Comparison of ENCODE assay signal across 28 mouse cellular contexts in the genomic region with DNA sequence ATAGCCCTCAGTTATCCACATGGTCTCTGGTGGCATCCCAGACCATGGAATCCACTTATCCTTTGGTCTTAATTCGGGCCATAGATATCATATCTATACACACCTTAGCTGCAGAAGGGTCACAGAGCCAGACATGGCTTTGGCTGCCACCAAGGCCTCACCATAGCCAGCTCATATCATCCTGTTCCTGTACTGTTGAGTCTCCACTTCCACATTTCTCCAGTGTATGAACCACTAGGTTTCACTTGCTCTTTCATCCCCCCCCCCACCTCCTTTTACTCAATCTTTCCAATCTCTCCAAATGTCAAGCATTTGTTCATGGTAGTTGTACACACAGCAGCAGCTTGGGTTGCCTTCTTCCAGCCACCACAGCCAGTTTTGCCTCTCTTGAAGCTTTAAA.
"Had no signal": no experiment of that assay in that cellular context is flagged by ENCODE, and none has a peak within 500 bp of the region (broad histone marks: within the 10 kb centered on the region; RNA-seq: fewer than 3 reads in every experiment).

No protein-coding gene starts in this region.

- H3K9me3 ChIP-seq: embryonic facial prominence, embryonic 10.5 days; embryonic facial prominence, embryonic 12.5 days; embryonic facial prominence, embryonic 13.5 days; embryonic facial prominence, embryonic 15.5 days; forebrain, embryonic 10.5 days; forebrain, embryonic 12.5 days; forebrain, embryonic 13.5 days; forebrain, embryonic 15.5 days had no signal

- H3K4me3 ChIP-seq: embryonic facial prominence, embryonic 10.5 days; embryonic facial prominence, embryonic 12.5 days; embryonic facial prominence, embryonic 13.5 days; embryonic facial prominence, embryonic 15.5 days; erythroblast, embryonic 14.5 days; forebrain, embryonic 10.5 days; forebrain, embryonic 12.5 days; forebrain, embryonic 13.5 days; forebrain, embryonic 15.5 days; gastrocnemius, adult 2 months; heart, adult 2 months had no signal

- H3K36me3 ChIP-seq: embryonic facial prominence, embryonic 10.5 days; embryonic facial prominence, embryonic 12.5 days; embryonic facial prominence, embryonic 13.5 days; embryonic facial prominence, embryonic 15.5 days; forebrain, embryonic 10.5 days; forebrain, embryonic 12.5 days; forebrain, embryonic 15.5 days had no signal

- H3K27me3 ChIP-seq: embryonic facial prominence, embryonic 12.5 days; embryonic facial prominence, embryonic 13.5 days; embryonic facial prominence, embryonic 15.5 days; forebrain, embryonic 12.5 days; forebrain, embryonic 13.5 days; forebrain, embryonic 15.5 days had no signal

- H3K27ac ChIP-seq: embryonic facial prominence, embryonic 10.5 days; embryonic facial prominence, embryonic 12.5 days; embryonic facial prominence, embryonic 13.5 days; embryonic facial prominence, embryonic 15.5 days; forebrain, embryonic 10.5 days; forebrain, embryonic 12.5 days; forebrain, embryonic 13.5 days; forebrain, embryonic 15.5 days; gastrocnemius, adult 2 months; heart, adult 2 months had no signal

- DNase-seq: cerebellum, adult 18-20 months; cerebellum, adult 2 months; cerebellum, adult 8-10 months; cerebellum, adult 9-10 months; cerebellum, adult 9-11 months; cerebellum, postnatal 10 days; cerebellum, postnatal 14 days; cerebellum, postnatal 25 days; cerebellum, postnatal 36 days; embryo, embryonic 11 days; forebrain, postnatal 0 days; gastrocnemius, adult 2 months; gastrocnemius, postnatal 10 days; gastrocnemius, postnatal 14 days; gastrocnemius, postnatal 25 days; gastrocnemius, postnatal 36 days; heart, adult 18-20 months; heart, adult 2 months had no signal

- H3K9ac ChIP-seq: embryonic facial prominence, embryonic 12.5 days; embryonic facial prominence, embryonic 13.5 days; embryonic facial prominence, embryonic 15.5 days; forebrain, embryonic 12.5 days; forebrain, embryonic 13.5 days; forebrain, embryonic 15.5 days; forebrain, postnatal 0 days had no signal

- H3K4me2 ChIP-seq: embryonic facial prominence, embryonic 12.5 days; embryonic facial prominence, embryonic 13.5 days; embryonic facial prominence, embryonic 15.5 days; forebrain, embryonic 12.5 days; forebrain, embryonic 13.5 days; forebrain, embryonic 15.5 days had no signal

- H3K4me1 ChIP-seq: embryonic facial prominence, embryonic 10.5 days; embryonic facial prominence, embryonic 12.5 days; embryonic facial prominence, embryonic 13.5 days; embryonic facial prominence, embryonic 15.5 days; forebrain, embryonic 10.5 days; forebrain, embryonic 12.5 days; forebrain, embryonic 13.5 days; forebrain, embryonic 15.5 days had no signal

- ATAC-seq: forebrain, embryonic 13.5 days; forebrain, embryonic 15.5 days; forebrain, embryonic 16.5 days; forebrain, postnatal 0 days had no signal
